Mouse (Mus musculus) intestine, embryonic 15.5 days (tissue): ENCODE measurements around the gene Mrgpra6. TPM values are rescaled to one million over a fixed set of nuclear protein-coding genes. Genes with fewer than 3 reads are reported as not detected.

ENCODE experiments used
- ATAC-seq: fragments of 200-750 bp; cut with Nextera tagmentation; 2 replicates; pipeline ENCODE4 v1.8.0; 2017; ENCODE audit warnings: moderate TSS enrichment, moderate library complexity
- H3K27ac ChIP-seq: fragments of 300-500 bp; sonication (generic); 2 replicates; pipeline ENCODE4 v1.5.1; 2015; ENCODE audit warnings: mild to moderate bottlenecking, inconsistent platforms
- H3K27me3 ChIP-seq: fragments of 300-500 bp; sonication (generic); replicated peaks from 2 replicates; pipeline ENCODE4 v1.6.1; 2015; ENCODE audit warnings: inconsistent platforms
- H3K36me3 ChIP-seq: fragments of 300-500 bp; sonication (generic); 2 replicates; pipeline ENCODE4 v1.6.1; 2015; ENCODE audit warnings: inconsistent platforms
- H3K4me1 ChIP-seq: fragments of 300-500 bp; sonication (generic); replicated peaks from 2 replicates; pipeline ENCODE4 v1.6.1; 2015; ENCODE audit warnings: inconsistent platforms
- H3K4me2 ChIP-seq: fragments of 300-500 bp; sonication (generic); replicated peaks from 2 replicates; pipeline ENCODE4 v1.6.1; 2015; ENCODE audit warnings: mild to moderate bottlenecking, inconsistent platforms
- H3K4me3 ChIP-seq: fragments of 300-500 bp; sonication (generic); replicated peaks from 2 replicates; pipeline ENCODE4 v1.5.1; 2015; ENCODE audit warnings: inconsistent platforms
- H3K9ac ChIP-seq: fragments of 300-500 bp; sonication (generic); 2 replicates; pipeline ENCODE4 v1.6.1; 2015; ENCODE audit warnings: inconsistent platforms
- H3K9me3 ChIP-seq: fragments of 300-500 bp; sonication (generic); 2 replicates; pipeline ENCODE4 v1.6.1; 2016; ENCODE audit warnings: inconsistent platforms
- WGBS: fragments of 180-500 bp; shearing (Covaris S2); methylation state at CpG from one replicate; pipeline ENCODE4 v1.1.7; 2015; 5-methylcytosine and 5-hydroxymethylcytosine counted together
- polyA plus RNA-seq: library from polyadenylated mRNA; unstranded; fragments of >200 nt; fragmentation: Nextera tagmentation; extraction: Ambion mirVana; gene quantifications from 2 replicates; pipeline ENCODE4 v1.2.1, GENCODE M21; 2015

Mrgpra6 gene
- polyA plus RNA-seq, 1 experiment from 2014 or later = not detected

DNA sequence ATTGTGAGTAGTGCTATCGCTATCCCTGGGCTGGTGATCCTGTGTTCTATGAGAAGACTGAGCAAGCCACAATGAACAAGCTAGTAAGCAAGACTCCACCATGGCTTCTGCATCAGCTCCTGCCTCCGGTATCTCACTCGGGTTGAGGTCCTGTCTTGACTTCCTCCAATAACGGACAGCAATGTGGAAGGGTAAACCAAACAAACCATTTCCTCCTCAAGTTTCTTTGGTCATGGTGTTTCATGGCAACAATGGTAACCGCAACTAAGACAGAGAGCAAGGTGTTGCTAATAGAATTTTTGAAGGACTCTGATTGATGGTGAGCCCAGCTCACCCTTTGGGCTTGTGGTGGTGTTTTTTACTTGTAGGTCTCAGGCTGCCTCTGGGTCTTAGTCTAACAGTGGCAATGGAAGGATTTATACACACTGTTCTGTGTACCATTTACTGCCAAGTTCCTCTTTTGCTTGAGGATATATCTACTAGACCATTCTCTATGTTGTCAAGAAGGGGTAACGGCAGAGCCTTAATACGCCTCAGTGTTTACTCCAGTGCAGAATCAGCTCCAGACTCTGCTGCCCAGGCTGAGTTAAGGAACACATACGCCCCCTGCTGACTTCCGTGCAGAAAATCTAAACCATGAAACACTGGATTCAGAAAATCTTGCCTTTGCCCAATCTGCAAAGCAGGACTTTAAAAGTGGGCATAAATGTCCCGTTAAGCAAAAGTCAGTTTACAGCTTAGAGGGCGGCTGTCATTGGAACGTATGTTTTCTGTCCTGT is 58.5 kb downstream of the Mrgpra6 start:
- no peaks in the 10 kb centered on the region for H3K36me3 ChIP-seq
- no peak overlapping the region for H3K27ac ChIP-seq
- no peaks in the 10 kb centered on the region for H3K4me1 ChIP-seq
- H3K9ac ChIP-seq = no peak overlapping the region
- no peaks in the 10 kb centered on the region for H3K27me3 ChIP-seq
- 47% methylated on average over 12 of the region's 12 CpGs for WGBS
- H3K4me3 ChIP-seq = no peak overlapping the region
- no peak overlapping the region for H3K4me2 ChIP-seq
- no peaks in the 10 kb centered on the region for H3K9me3 ChIP-seq
- ATAC-seq = no peak

GRCm38 (mm10) chr7:47144299-47144698 is 60.4 kb downstream of the Mrgpra6 start:
- H3K27ac ChIP-seq = no peak overlapping the region
- H3K27me3 ChIP-seq = no peaks in the 10 kb centered on the region
- H3K9ac ChIP-seq = no peak overlapping the region
- no peak for ATAC-seq
- no peak overlapping the region for H3K4me3 ChIP-seq
- WGBS = 23% methylated on average over 6 of the region's 6 CpGs
- H3K9me3 ChIP-seq = no peaks in the 10 kb centered on the region
- no peaks in the 10 kb centered on the region for H3K4me1 ChIP-seq
- no peaks in the 10 kb centered on the region for H3K36me3 ChIP-seq
- H3K4me2 ChIP-seq = no peak overlapping the region

- 74% methylated on average over 8 of the region's 8 CpGs for WGBS
- H3K36me3 ChIP-seq = no peaks in the 10 kb centered on the region
- no peak overlapping the region for H3K9ac ChIP-seq
- no peak overlapping the region for H3K4me3 ChIP-seq
- H3K27ac ChIP-seq = no peak overlapping the region
- ATAC-seq = no peak
- no peaks in the 10 kb centered on the region for H3K9me3 ChIP-seq
- peaks cover 5% of the 10 kb centered on the region; the same call in 1 of the 2 replicates for H3K27me3 ChIP-seq
- no peak overlapping the region for H3K4me2 ChIP-seq
- no peaks in the 10 kb centered on the region for H3K4me1 ChIP-seq
These were observed 64.8 kb downstream of the Mrgpra6 start for GRCm38 (mm10) chr7:47139823-47140325.

Other genes with a start within 250 kb of the Mrgpra6 start
- gene Uevld, start 246.4 kb downstream of the Mrgpra6 start, polyA plus RNA-seq = 10.3 and 11.2 TPM in 2 replicates
- not detected in 2 replicates for gene Gm9999, start 221.3 kb downstream of the Mrgpra6 start, polyA plus RNA-seq
- gene Spty2d1, start 196.5 kb downstream of the Mrgpra6 start, polyA plus RNA-seq = 16.5 and 17.2 TPM in 2 replicates
- 48.8 and 50.4 TPM in 2 replicates for gene Tmem86a, start 154.3 kb downstream of the Mrgpra6 start, polyA plus RNA-seq
- gene Ptpn5, start 71.2 kb downstream of the Mrgpra6 start, polyA plus RNA-seq = 1.8 and 2.0 TPM in 2 replicates
- not detected in 2 replicates for gene Mrgpra9, start 47.9 kb upstream of the Mrgpra6 start, polyA plus RNA-seq
- gene Mrgpra1, start 149.3 kb upstream of the Mrgpra6 start, polyA plus RNA-seq = not detected in 2 replicates
- not detected in 2 replicates for gene Mrgpra2a, start 247.2 kb upstream of the Mrgpra6 start, polyA plus RNA-seq